Mouse (Mus musculus): Measurements from ENCODE around the gene Gm28374.
"Not testable (repeated sequence)": the region's sequence is repeated elsewhere in the genome, so short reads cannot be mapped to it uniquely, and the experiment has no call there.

The Gm28374 gene

GRCm38 (mm10) chr19:6052516-6052915 is 29.5 kb downstream of the Gm28374 start:
- no peak for DNase-seq

DNA sequence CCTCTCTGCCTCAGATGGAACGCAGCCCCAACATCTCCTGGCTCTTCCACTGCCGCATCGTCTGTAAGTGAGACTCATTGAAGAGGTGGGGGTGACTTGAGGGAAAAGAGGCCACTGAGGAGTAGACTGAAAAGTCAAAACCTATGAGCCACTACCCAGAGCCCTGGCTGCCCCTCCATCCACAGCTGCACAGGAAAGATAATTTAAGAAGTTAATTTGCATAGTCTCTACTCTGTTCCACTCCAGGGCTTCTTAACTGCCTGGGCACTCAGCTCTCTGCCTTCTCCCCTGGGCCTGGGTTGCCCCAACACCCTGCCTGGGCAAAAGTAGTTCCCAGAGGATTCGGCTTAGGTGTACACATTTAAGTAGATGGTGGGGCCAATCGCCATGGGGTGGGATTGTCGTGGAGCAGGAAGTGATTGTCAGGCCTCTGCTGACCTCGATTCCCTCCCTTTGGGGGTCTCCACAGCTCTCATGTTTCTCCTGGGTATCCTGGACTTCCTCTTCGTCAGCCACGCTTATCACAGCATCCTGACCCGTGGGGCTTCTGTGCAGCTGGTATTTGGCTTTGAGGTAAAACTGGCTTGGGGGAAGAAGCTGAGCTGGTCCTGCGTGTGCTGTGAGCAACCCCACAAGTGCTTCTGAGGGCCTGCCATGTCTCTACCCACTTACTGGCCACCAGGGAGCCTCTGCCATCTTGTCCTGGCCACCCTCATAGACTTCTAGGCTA is 33.2 kb downstream of the Gm28374 start:
- no peak for DNase-seq

GRCm38 (mm10) chr19:6047899-6048166 is 34.2 kb downstream of the Gm28374 start:
- peak; percentile 17 for DNase-seq

GRCm38 (mm10) chr19:6047154-6047898 is 34.7 kb downstream of the Gm28374 start:
- DNase-seq, result no peak

- DNase-seq, result peak; percentile 91
Measured at GRCm38 (mm10) chr19:6046294-6047153, 35.5 kb downstream of the Gm28374 start, which contains the start of gene Syvn1. Syvn1 (plus strand) TSS chr19:6046576.

GRCm38 (mm10) chr19:6045366-6046293 is 36.4 kb downstream of the Gm28374 start:
- DNase-seq, result no peak

DNA sequence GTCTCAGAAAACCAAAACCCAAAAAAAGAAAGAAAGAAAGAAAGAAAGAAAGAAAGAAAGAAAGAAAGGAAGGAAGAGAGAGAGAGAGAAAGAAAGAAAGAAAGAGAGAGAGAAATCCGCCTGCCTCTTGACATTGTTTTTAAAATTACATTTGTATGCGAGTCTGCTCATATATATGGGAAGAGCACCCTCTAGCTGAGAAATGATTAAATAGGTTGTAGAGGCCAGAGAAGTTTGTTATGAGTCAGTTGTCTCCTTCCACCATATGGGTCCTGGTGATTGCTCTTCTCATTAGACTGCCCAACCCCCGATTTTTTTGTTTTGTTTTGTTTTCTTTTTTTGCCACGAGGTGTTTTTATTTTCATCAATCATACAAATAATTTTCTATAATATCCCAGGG is 38.0 kb downstream of the Gm28374 start:
- DNase-seq, result not testable (repeated sequence)

DNA sequence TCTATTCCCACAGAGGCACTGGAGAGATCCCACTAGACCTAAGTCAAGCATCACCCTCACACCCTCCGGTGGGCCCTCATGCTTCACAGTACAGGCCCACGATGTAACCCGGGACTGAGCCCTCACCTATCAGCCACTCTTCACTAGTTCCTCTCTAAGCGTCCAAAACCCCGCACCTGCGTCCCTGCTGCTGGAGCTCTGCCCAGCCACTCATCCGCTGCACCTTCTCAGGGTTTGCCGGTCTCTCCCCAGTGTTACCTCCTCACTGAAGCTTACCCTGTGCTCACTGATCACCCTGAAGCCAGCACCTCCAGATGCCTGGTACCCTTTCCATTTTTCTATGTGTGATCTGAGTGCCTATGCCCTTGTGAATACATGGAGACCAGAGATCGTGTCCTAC is 39.8 kb downstream of the Gm28374 start:
- no peak for DNase-seq

GRCm38 (mm10) chr19:6040002-6040401 is 42.1 kb downstream of the Gm28374 start:
- no peak for DNase-seq

- no peak for DNase-seq
Measured at GRCm38 (mm10) chr19:6038326-6038725, 43.7 kb downstream of the Gm28374 start.

GRCm38 (mm10) chr19:6037695-6038094 is 44.4 kb downstream of the Gm28374 start:
- no peak for DNase-seq

DNA sequence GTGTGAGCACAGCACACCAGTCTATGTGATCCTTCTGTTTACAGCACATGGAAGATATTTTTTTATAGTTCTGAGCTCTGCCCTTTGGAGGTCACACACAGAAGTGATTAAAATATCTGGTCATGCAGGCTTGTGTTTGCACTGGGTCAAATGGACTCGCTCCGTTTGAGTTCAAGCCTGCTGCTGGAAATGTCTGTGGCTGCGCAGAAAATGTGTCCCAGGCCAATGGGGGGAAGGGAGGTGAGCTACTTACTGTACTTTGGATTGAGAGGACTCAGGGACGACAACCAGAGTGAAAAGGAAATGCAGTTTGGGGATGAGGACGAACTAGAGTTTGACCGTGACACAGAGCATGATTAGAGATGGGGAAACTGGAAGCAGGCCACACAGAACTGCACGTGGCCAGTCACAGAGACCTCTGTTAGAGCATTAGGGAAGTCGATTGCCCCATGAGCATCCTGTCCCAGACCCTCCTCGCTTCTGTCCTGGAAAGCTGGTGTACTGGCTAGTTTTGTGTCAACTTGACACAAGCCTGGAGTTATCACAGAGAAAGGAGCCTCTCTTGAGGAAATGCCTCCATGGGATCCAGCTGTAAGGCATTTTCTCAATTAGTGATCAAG is 46.0 kb downstream of the Gm28374 start:
- DNase-seq, result no peak

- DNase-seq, result no peak
Measured at GRCm38 (mm10) chr19:6030520-6031280, 51.4 kb downstream of the Gm28374 start.

DNA sequence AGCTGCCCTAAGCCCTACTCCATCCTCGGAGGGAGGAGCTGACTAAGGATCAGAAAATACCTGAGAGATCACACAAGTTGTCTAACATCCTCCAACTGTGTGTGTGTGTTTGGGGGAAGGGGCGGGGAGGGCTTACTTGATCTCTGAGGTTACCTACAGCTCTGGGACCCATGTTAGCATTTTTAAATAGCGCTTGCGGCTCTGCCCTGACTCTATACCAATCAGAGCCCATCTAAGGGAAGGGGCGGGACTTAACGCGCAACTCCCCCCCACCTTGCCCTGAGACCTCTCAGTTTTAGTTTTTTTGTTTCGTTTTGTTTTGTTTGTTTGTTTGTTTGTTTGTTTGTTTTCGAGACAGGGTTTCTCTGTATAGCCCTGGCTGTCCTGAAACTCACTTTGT is 52.6 kb downstream of the Gm28374 start:
- DNase-seq, result no peak

DNA sequence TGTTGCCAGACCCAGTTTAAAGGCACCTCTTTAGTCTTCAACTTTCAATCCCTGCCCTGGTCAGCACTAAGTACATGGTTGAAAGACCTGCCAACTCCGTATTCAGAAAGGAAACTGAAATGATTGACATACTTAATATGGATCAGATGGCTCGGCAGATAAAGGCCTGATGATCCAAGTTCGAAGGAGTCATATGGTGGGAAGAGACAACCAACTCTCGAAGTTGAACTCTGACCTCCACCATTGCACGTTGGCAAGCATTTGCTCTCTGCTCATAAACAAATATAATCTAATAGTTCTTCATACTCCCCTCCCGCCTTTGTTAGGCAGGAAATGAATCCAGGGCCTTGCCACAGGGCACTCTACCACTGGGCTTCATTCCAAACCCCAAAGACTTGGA is 53.1 kb downstream of the Gm28374 start:
- DNase-seq, result no peak
